In genomic region chr19:56450892-56451291, GRCm38 (mm10) we compare ENCODE assay signal across 37 mouse cellular contexts. TPM values are rescaled to one million over a fixed set of nuclear protein-coding genes. Genes with fewer than 3 reads are reported as not detected.
DNase-seq lines count a peak whose midpoint lies in the region; ATAC-seq lines count a peak whose summit lies in the region.
"Had no signal": no experiment of that assay in that cellular context is flagged by ENCODE, and none has a peak within 500 bp of the region (broad histone marks: within the 10 kb centered on the region; RNA-seq: fewer than 3 reads in every experiment).

No protein-coding gene starts in this region.

- no peaks in the 10 kb centered on the region for H3K27me3 ChIP-seq in midbrain, embryonic 16.5 days (ENCODE audit: control insufficient read depth, insufficient read depth, low read depth, low read length)
- H3K27me3 ChIP-seq: forebrain, embryonic 15.5 days; hindbrain, embryonic 15.5 days; intestine, embryonic 15.5 days; limb, embryonic 15.5 days; neural tube, embryonic 12.5 days; Patski had no signal

- no peak overlapping the region for H3K4me2 ChIP-seq in midbrain, embryonic 16.5 days (ENCODE audit: low read length)
- H3K4me2 ChIP-seq: embryonic facial prominence, embryonic 12.5 days; forebrain, embryonic 15.5 days; hindbrain, embryonic 15.5 days; intestine, embryonic 15.5 days; limb, embryonic 15.5 days; liver, embryonic 13.5 days; neural tube, embryonic 12.5 days had no signal

- peak; percentile 56; the same call in 1 of the 2 replicates for ATAC-seq in frontal cortex, adult (ENCODE audit: low TSS enrichment)
- ATAC-seq in activated CD4-positive, CD25-positive, alpha-beta regulatory T cell, adult 4 months = peak; percentile 71
- peak; percentile 56 for ATAC-seq in inflammation-experienced regulatory T-cells, adult 6 months
- no peak for ATAC-seq in midbrain, embryonic 16.5 days
- ATAC-seq: forebrain, embryonic 15.5 days; intestine, embryonic 15.5 days; lung, postnatal 0 days had no signal

- H3K27ac ChIP-seq in midbrain, embryonic 16.5 days (ENCODE audit: low read length) = no peak overlapping the region
- H3K27ac ChIP-seq: embryonic facial prominence, embryonic 12.5 days; forebrain, embryonic 10.5 days; forebrain, embryonic 15.5 days; hindbrain, embryonic 10.5 days; hindbrain, embryonic 15.5 days; intestine, embryonic 15.5 days; kidney, postnatal 0 days; limb, embryonic 10.5 days; limb, embryonic 15.5 days; liver, embryonic 13.5 days; neural tube, embryonic 12.5 days had no signal

- H3K4me3 ChIP-seq in midbrain, embryonic 16.5 days (ENCODE audit: low read depth, low read length) = no peak overlapping the region
- H3K4me3 ChIP-seq: embryonic facial prominence, embryonic 12.5 days; forebrain, embryonic 10.5 days; forebrain, embryonic 15.5 days; hindbrain, embryonic 10.5 days; hindbrain, embryonic 15.5 days; intestine, embryonic 15.5 days; limb, embryonic 10.5 days; limb, embryonic 15.5 days; liver, embryonic 13.5 days; neural tube, embryonic 12.5 days had no signal

- no peak overlapping the region for H3K9ac ChIP-seq in midbrain, embryonic 16.5 days (ENCODE audit: low read depth, low read length)
- H3K9ac ChIP-seq: embryonic facial prominence, embryonic 12.5 days; forebrain, embryonic 15.5 days; hindbrain, embryonic 15.5 days; intestine, embryonic 15.5 days; limb, embryonic 15.5 days; liver, embryonic 13.5 days; neural tube, embryonic 12.5 days had no signal

- H3K36me3 ChIP-seq in midbrain, embryonic 16.5 days (ENCODE audit: control insufficient read depth, insufficient read depth, low read length) = no peaks in the 10 kb centered on the region
- H3K36me3 ChIP-seq: embryonic facial prominence, embryonic 12.5 days; forebrain, embryonic 10.5 days; forebrain, embryonic 15.5 days; G1E; hindbrain, embryonic 10.5 days; hindbrain, embryonic 15.5 days; intestine, embryonic 15.5 days; limb, embryonic 10.5 days; limb, embryonic 15.5 days; liver, embryonic 13.5 days; neural tube, embryonic 12.5 days had no signal

- no peaks in the 10 kb centered on the region for H3K4me1 ChIP-seq in midbrain, embryonic 16.5 days (ENCODE audit: control insufficient read depth, insufficient read depth, low read length)
- H3K4me1 ChIP-seq: embryonic facial prominence, embryonic 12.5 days; forebrain, embryonic 15.5 days; hindbrain, embryonic 15.5 days; limb, embryonic 15.5 days; liver, embryonic 13.5 days; neural tube, embryonic 12.5 days had no signal

- 83% methylated on average over 5 of the region's 5 CpGs for WGBS in midbrain, embryonic 16.5 days

- H3K9me3 ChIP-seq in midbrain, embryonic 16.5 days (replicated peaks; ENCODE audit: control insufficient read depth, low read length, poor library complexity, severe bottlenecking) = no peaks in the 10 kb centered on the region
- H3K9me3 ChIP-seq: embryonic facial prominence, embryonic 12.5 days; forebrain, embryonic 10.5 days; forebrain, embryonic 15.5 days; hindbrain, embryonic 10.5 days; hindbrain, embryonic 15.5 days; intestine, embryonic 15.5 days; limb, embryonic 10.5 days; limb, embryonic 15.5 days; liver, embryonic 13.5 days; neural tube, embryonic 12.5 days had no signal

- DNase-seq in frontal cortex, postnatal 25 days (ENCODE audit: low spot score in 2 of 2) = no peak
- peak; percentile 55 for DNase-seq in CD4-positive helper T cell, adult 2 months (ENCODE audit: low read depth, low spot score)
- DNase-seq in spleen, adult 18-20 months = no peak
- no peak for DNase-seq in gastrocnemius, adult 18-20 months (ENCODE audit: low spot score)
- DNase-seq: adrenal gland, postnatal 36 days; cerebellum, adult 8-10 months; cerebellum, postnatal 25 days; embryo, embryonic 11 days; gastrocnemius, postnatal 14 days; heart, postnatal 14 days; kidney, adult 8-10 months; layer of hippocampus, adult 9-11 months; liver, embryonic 13.5 days; lung, adult 18-20 months; lung, postnatal 4 days; midbrain, embryonic 14.5 days; thymus, postnatal 14 days had no signal

RNA-seq across cellular contexts. Expression of gene Plekhs1, which starts 10.5 kb away (rescaled TPM):
- polyA plus RNA-seq in activated CD4-positive, CD25-positive, alpha-beta regulatory T cell, adult 4 months (2017; shearing (Covaris generic)) = 1 to 10 TPM in 1 of 2 experiments, not detected in 1; 2.2 TPM
- under 1 TPM in 1 of 3 experiments, not detected in 2; 0.55 TPM for polyA plus RNA-seq in inflammation-experienced regulatory T-cells, adult 6 months (2017; shearing (Covaris generic))
- 0.09 and 0.29 TPM in 2 replicates for polyA plus RNA-seq in midbrain, embryonic 16.5 days (2015; fragmentation: Nextera tagmentation; extraction: Ambion mirVana)
- not detected for total RNA-seq in gastrocnemius, adult 18-20 months (2021)
- total RNA-seq: adrenal gland, adult 18-20 months; G1E; granulocyte monocyte progenitor cell, adult 5-6 weeks had no signal
- polyA plus RNA-seq: G1E; heart, embryonic 14.5 days; limb, embryonic 15.5 days; liver, embryonic 13.5 days had no signal

RNA-seq across cellular contexts. Expression of gene Casp7, which starts 54.0 kb away (rescaled TPM):
- 10 to 100 TPM; 33.2 to 39.9 TPM for polyA plus RNA-seq in activated CD4-positive, CD25-positive, alpha-beta regulatory T cell, adult 4 months (2017; shearing (Covaris generic))
- 10 to 100 TPM; 29.6 to 38.3 (median 37.2) TPM for polyA plus RNA-seq in inflammation-experienced regulatory T-cells, adult 6 months (2017; shearing (Covaris generic))
- 22.2 and 26.0 TPM in 2 replicates for polyA plus RNA-seq in midbrain, embryonic 16.5 days (2015; fragmentation: Nextera tagmentation; extraction: Ambion mirVana)
- total RNA-seq in gastrocnemius, adult 18-20 months (2021) = 1 to 10 TPM; 3.3 to 3.7 TPM
